Mouse (Mus musculus) natural killer cell, adult 2 months (primary cell): ENCODE results near the gene Hpcal4.

ENCODE experiments used
- DNase-seq, 2 experiments: peaks; one replicate each; pipeline ENCODE4 v3.0.0; 2022; ENCODE audit warnings: low spot score in 2 of 2

The Hpcal4 gene

GRCm38 (mm10) chr4:123237386-123238266 lies 54.6 kb downstream of the Hpcal4 start:
- no peak for DNase-seq

- DNase-seq, result no peak
These were observed 56.6 kb downstream of the Hpcal4 start for GRCm38 (mm10) chr4:123239361-123240203.
